Mouse (Mus musculus): ENCODE measurements at regions not wholly inside any gene's neighbourhood (a gene's known extent, or its start where the extent isn't known, plus 50 kb on each side); places are given as distances from the start of the nearest gene placed in this dataset.

GRCm38 (mm10) chr2:21126531-21126930, 78.6 kb downstream of the Enkur start:
- TF ChIP-seq CTCF (IDR thresholded peaks at IDR 0.05; ENCODE audit: low read depth) (no peak), EP300 (IDR thresholded peaks at IDR 0.05; ENCODE audit: low read depth) (no peak)

All from liver, postnatal 0 days (tissue).